Mouse (Mus musculus): ENCODE measurements around the gene Gon7.
A peak's percentile ranks its signal among the peaks of the same experiment; 100 is the strongest.

Gene Gon7

GRCm38 (mm10) chr12:102757689-102758402 lies at the start of gene Gon7, which contains the start of the genes Gm28051 and Ubr7:
Gene Gon7 (minus strand): TSS chr12:102757803.
Gene Gm28051 (minus strand): TSS chr12:102757765.
Gene Ubr7 (plus strand): TSS chr12:102757967.
- peak; percentile 97 for DNase-seq

GRCm38 (mm10) chr12:102799528-102799927 lies 41.9 kb upstream of the Gon7 start:
- DNase-seq: no peak

GRCm38 (mm10) chr12:102787927-102788326 lies 30.3 kb upstream of the Gon7 start:
- no peak for DNase-seq

- no peak for DNase-seq
Observed at GRCm38 (mm10) chr12:102785593-102785985, 28.0 kb upstream of the Gon7 start.

- DNase-seq: no peak
Observed at GRCm38 (mm10) chr12:102784899-102785592, 27.4 kb upstream of the Gon7 start.

GRCm38 (mm10) chr12:102782841-102783240 lies 25.2 kb upstream of the Gon7 start:
- DNase-seq: no peak

GRCm38 (mm10) chr12:102779452-102779851 lies 21.8 kb upstream of the Gon7 start:
- DNase-seq: no peak

- DNase-seq: peak; percentile 22
Observed at GRCm38 (mm10) chr12:102778151-102778550, 20.5 kb upstream of the Gon7 start.

GRCm38 (mm10) chr12:102776035-102776434 lies 18.4 kb upstream of the Gon7 start:
- DNase-seq: no peak

- no peak for DNase-seq
Observed at GRCm38 (mm10) chr12:102772676-102773075, 15.1 kb upstream of the Gon7 start.

GRCm38 (mm10) chr12:102771601-102772000 lies 14.0 kb upstream of the Gon7 start:
- DNase-seq: no peak

- no peak for DNase-seq
Observed at GRCm38 (mm10) chr12:102769000-102769399, 11.4 kb upstream of the Gon7 start.

- DNase-seq: no peak
Observed at GRCm38 (mm10) chr12:102763696-102764095, 6.1 kb upstream of the Gon7 start.

- DNase-seq: no peak
Observed at GRCm38 (mm10) chr12:102761668-102762067, 4.1 kb upstream of the Gon7 start.

- no peak for DNase-seq
Observed at GRCm38 (mm10) chr12:102758936-102759335, 1.3 kb upstream of the Gon7 start.

GRCm38 (mm10) chr12:102758403-102758756 lies 777 bp upstream of the Gon7 start, which contains the start of gene Gm20604:
Gene Gm20604 (minus strand): TSS chr12:102758672.
- no peak for DNase-seq

- DNase-seq: no peak
Observed at GRCm38 (mm10) chr12:102757055-102757688, 431 bp downstream of the Gon7 start.

GRCm38 (mm10) chr12:102756304-102756703 lies 1.3 kb downstream of the Gon7 start:
- peak; percentile 51 for DNase-seq

- DNase-seq: no peak
Observed at GRCm38 (mm10) chr12:102748256-102748655, 9.3 kb downstream of the Gon7 start.

GRCm38 (mm10) chr12:102744839-102745238 lies 12.8 kb downstream of the Gon7 start:
- DNase-seq: no peak

GRCm38 (mm10) chr12:102743589-102744574 lies 13.7 kb downstream of the Gon7 start, which contains the start of the genes Moap1 and Tmem251:
Gene Moap1 (minus strand): TSS chr12:102743661.
Gene Tmem251 (plus strand): TSS chr12:102743762.
- peak; percentile 89 for DNase-seq

GRCm38 (mm10) chr12:102743036-102743588 lies 14.5 kb downstream of the Gon7 start:
- no peak for DNase-seq
